Mouse (Mus musculus) hindbrain, embryonic 13.5 days (tissue): ENCODE measurements at regions not wholly inside any gene's neighbourhood (a gene's known extent, or its start where the extent isn't known, plus 50 kb on each side); places are given as distances from the start of the nearest gene placed in this dataset.

Experiments used
- ATAC-seq: fragments of 200-750 bp; cut with Nextera tagmentation; 2 replicates; pipeline ENCODE4 v1.8.0; 2017; ENCODE audit warnings: moderate TSS enrichment; ENCODE audit not compliant: low FRiP score
- H3K27ac ChIP-seq: fragments of 300-500 bp; sonication (generic); 2 replicates; pipeline ENCODE4 v1.5.1; 2015; ENCODE audit warnings: inconsistent platforms, mild to moderate bottlenecking, moderate library complexity
- H3K27me3 ChIP-seq: fragments of 300-500 bp; sonication (generic); 2 replicates; pipeline ENCODE4 v1.6.1; 2015; ENCODE audit warnings: mild to moderate bottlenecking, inconsistent platforms
- H3K36me3 ChIP-seq: fragments of 300-500 bp; sonication (generic); 2 replicates; pipeline ENCODE4 v1.6.1; 2015; ENCODE audit warnings: mild to moderate bottlenecking, inconsistent platforms
- H3K4me1 ChIP-seq: fragments of 300-500 bp; sonication (generic); replicated peaks from 2 replicates; pipeline ENCODE4 v1.6.1; 2015; ENCODE audit warnings: inconsistent platforms
- H3K4me2 ChIP-seq: fragments of 300-500 bp; sonication (generic); 2 replicates; pipeline ENCODE4 v1.6.1; 2015; ENCODE audit warnings: inconsistent platforms, mild to moderate bottlenecking, moderate library complexity
- H3K4me3 ChIP-seq: fragments of 300-500 bp; sonication (generic); 2 replicates; pipeline ENCODE4 v1.5.1; 2015; ENCODE audit warnings: mild to moderate bottlenecking, inconsistent platforms
- H3K9ac ChIP-seq: fragments of 300-500 bp; sonication (generic); 2 replicates; pipeline ENCODE4 v1.6.1; 2015; ENCODE audit warnings: mild to moderate bottlenecking, inconsistent platforms
- H3K9me3 ChIP-seq: fragments of 300-500 bp; sonication (generic); 2 replicates; pipeline ENCODE4 v1.6.1; 2016; ENCODE audit warnings: inconsistent platforms
- WGBS: fragments of 180-500 bp; shearing (Covaris S2); methylation state at CpG from one replicate; pipeline ENCODE4 v1.1.7; 2015; 5-methylcytosine and 5-hydroxymethylcytosine counted together

- 89% methylated on average over 4 of the region's 4 CpGs for WGBS
- Histone ChIP-seq H3K27ac (no peak overlapping the region), H3K4me3 (no peak overlapping the region), H3K9me3 (no peaks in the 10 kb centered on the region), H3K36me3 (no peaks in the 10 kb centered on the region), H3K9ac (no peak overlapping the region), H3K27me3 (no peaks in the 10 kb centered on the region), H3K4me2 (no peak overlapping the region), H3K4me1 (no peaks in the 10 kb centered on the region)
- no peak for ATAC-seq
Measured at GRCm38 (mm10) chr3:133818966-133819700, 274.2 kb upstream of the Tet2 start.

- no peaks in the 10 kb centered on the region for H3K9me3 ChIP-seq
- H3K9ac ChIP-seq: no peak overlapping the region
- no peak for ATAC-seq
- no peak overlapping the region for H3K4me3 ChIP-seq
- no peaks in the 10 kb centered on the region for H3K4me1 ChIP-seq
- H3K27ac ChIP-seq: no peak overlapping the region
- H3K27me3 ChIP-seq: no peaks in the 10 kb centered on the region
- no peaks in the 10 kb centered on the region for H3K36me3 ChIP-seq
- WGBS: 87% methylated on average over 2 of the region's 2 CpGs
- H3K4me2 ChIP-seq: no peak overlapping the region
Measured at GRCm38 (mm10) chr3:133833739-133834391, 288.9 kb upstream of the Tet2 start.

- 83% methylated on average over 3 of the region's 3 CpGs for WGBS
- ATAC-seq: no peak
Measured at GRCm38 (mm10) chr3:133834459-133834858, 289.5 kb upstream of the Tet2 start.

GRCm38 (mm10) chr3:133846301-133846700 lies 301.4 kb upstream of the Tet2 start:
- no peak overlapping the region for H3K27ac ChIP-seq
- H3K27me3 ChIP-seq: no peaks in the 10 kb centered on the region
- H3K4me2 ChIP-seq: no peak overlapping the region
- no peak for ATAC-seq
- H3K36me3 ChIP-seq: no peaks in the 10 kb centered on the region
- H3K4me1 ChIP-seq: no peaks in the 10 kb centered on the region
- H3K9me3 ChIP-seq: no peaks in the 10 kb centered on the region
- no peak overlapping the region for H3K4me3 ChIP-seq
- no peak overlapping the region for H3K9ac ChIP-seq

More at GRCm38 (mm10) chr3:133834459-133834858, 289.5 kb upstream of the Tet2 start:
- Histone ChIP-seq H3K9me3 (no peaks in the 10 kb centered on the region), H3K27ac (no peak overlapping the region), H3K36me3 (no peaks in the 10 kb centered on the region), H3K4me1 (no peaks in the 10 kb centered on the region), H3K27me3 (no peaks in the 10 kb centered on the region), H3K4me3 (no peak overlapping the region), H3K9ac (no peak overlapping the region), H3K4me2 (no peak overlapping the region)

GRCm38 (mm10) chr3:133874383-133874782 lies 329.4 kb upstream of the Tet2 start:
- Histone ChIP-seq H3K9ac (no peak overlapping the region), H3K27me3 (no peaks in the 10 kb centered on the region), H3K4me1 (peaks cover 12% of the 10 kb centered on the region), H3K36me3 (no peaks in the 10 kb centered on the region), H3K27ac (no peak overlapping the region), H3K4me3 (no peak overlapping the region), H3K9me3 (no peaks in the 10 kb centered on the region), H3K4me2 (no peak overlapping the region)
- 86% methylated on average over 2 of the region's 2 CpGs for WGBS
- no peak for ATAC-seq

GRCm38 (mm10) chr3:133876439-133877072 lies 331.6 kb upstream of the Tet2 start:
- peak overlapping the region; percentile 87 for H3K27ac ChIP-seq
- peak overlapping the region; percentile 14 for H3K4me3 ChIP-seq
- H3K4me2 ChIP-seq: peak overlapping the region; percentile 48
- no peaks in the 10 kb centered on the region for H3K36me3 ChIP-seq
- H3K4me1 ChIP-seq: peaks cover 12% of the 10 kb centered on the region
- H3K9me3 ChIP-seq: no peaks in the 10 kb centered on the region
- 10% methylated on average over 13 of the region's 13 CpGs for WGBS
- no peaks in the 10 kb centered on the region for H3K27me3 ChIP-seq
- peak; percentile 92 for ATAC-seq
- H3K9ac ChIP-seq: peak overlapping the region; percentile 60

- WGBS: 45% methylated on average over 5 of the region's 5 CpGs
- H3K27ac ChIP-seq: peak overlapping the region; percentile 87
- no peaks in the 10 kb centered on the region for H3K9me3 ChIP-seq
- H3K27me3 ChIP-seq: no peaks in the 10 kb centered on the region
- ATAC-seq: peak; percentile 66
- peaks cover 12% of the 10 kb centered on the region for H3K4me1 ChIP-seq
- H3K36me3 ChIP-seq: no peaks in the 10 kb centered on the region
- H3K4me3 ChIP-seq: peak overlapping the region; percentile 14
- peak overlapping the region; percentile 60; the same call in 1 of the 2 replicates for H3K9ac ChIP-seq
- H3K4me2 ChIP-seq: peak overlapping the region; percentile 48
Measured at GRCm38 (mm10) chr3:133877310-133877709, 332.4 kb upstream of the Tet2 start.

- no peaks in the 10 kb centered on the region for H3K36me3 ChIP-seq
- WGBS: 65% methylated on average over 1 of the region's 1 CpGs
- no peaks in the 10 kb centered on the region for H3K9me3 ChIP-seq
- no peak overlapping the region for H3K27ac ChIP-seq
- H3K9ac ChIP-seq: no peak overlapping the region
- no peak overlapping the region for H3K4me3 ChIP-seq
- ATAC-seq: no peak
- H3K4me1 ChIP-seq: peaks cover 12% of the 10 kb centered on the region
- H3K27me3 ChIP-seq: no peaks in the 10 kb centered on the region
- H3K4me2 ChIP-seq: no peak overlapping the region
Measured at GRCm38 (mm10) chr3:133880626-133881025, 335.7 kb upstream of the Tet2 start.

- WGBS: 86% methylated on average over 3 of the region's 3 CpGs
- Histone ChIP-seq H3K9me3 (no peaks in the 10 kb centered on the region), H3K36me3 (no peaks in the 10 kb centered on the region), H3K27me3 (no peaks in the 10 kb centered on the region), H3K4me2 (no peak overlapping the region), H3K4me1 (no peaks in the 10 kb centered on the region), H3K4me3 (no peak overlapping the region), H3K9ac (no peak overlapping the region), H3K27ac (no peak overlapping the region)
- ATAC-seq: no peak
Measured at GRCm38 (mm10) chr3:133901931-133902330, 334.4 kb upstream of the Cxxc4 start.

GRCm38 (mm10) chr3:133922200-133922599 lies 314.1 kb upstream of the Cxxc4 start:
- Histone ChIP-seq H3K27ac (no peak overlapping the region), H3K4me1 (no peaks in the 10 kb centered on the region), H3K9me3 (no peaks in the 10 kb centered on the region), H3K9ac (no peak overlapping the region), H3K27me3 (no peaks in the 10 kb centered on the region), H3K36me3 (no peaks in the 10 kb centered on the region), H3K4me3 (no peak overlapping the region), H3K4me2 (no peak overlapping the region)
- ATAC-seq: no peak

- H3K9me3 ChIP-seq: no peaks in the 10 kb centered on the region
- no peaks in the 10 kb centered on the region for H3K36me3 ChIP-seq
- no peak overlapping the region for H3K4me3 ChIP-seq
- no peaks in the 10 kb centered on the region for H3K27me3 ChIP-seq
- no peak overlapping the region for H3K4me2 ChIP-seq
- H3K27ac ChIP-seq: no peak overlapping the region
- no peaks in the 10 kb centered on the region for H3K4me1 ChIP-seq
- no peak for ATAC-seq
- 90% methylated on average over 2 of the region's 2 CpGs for WGBS
- no peak overlapping the region for H3K9ac ChIP-seq
Measured at GRCm38 (mm10) chr3:133965322-133965721, 271.0 kb upstream of the Cxxc4 start.

GRCm38 (mm10) chr3:133968176-133968575 lies 268.1 kb upstream of the Cxxc4 start:
- H3K9ac ChIP-seq: no peak overlapping the region
- no peak overlapping the region for H3K4me2 ChIP-seq
- no peak for ATAC-seq
- no peaks in the 10 kb centered on the region for H3K27me3 ChIP-seq
- no peaks in the 10 kb centered on the region for H3K9me3 ChIP-seq
- no peak overlapping the region for H3K27ac ChIP-seq
- WGBS: 80% methylated on average over 6 of the region's 6 CpGs
- H3K4me1 ChIP-seq: no peaks in the 10 kb centered on the region
- H3K4me3 ChIP-seq: no peak overlapping the region
- H3K36me3 ChIP-seq: no peaks in the 10 kb centered on the region
